In the genomic region with DNA sequence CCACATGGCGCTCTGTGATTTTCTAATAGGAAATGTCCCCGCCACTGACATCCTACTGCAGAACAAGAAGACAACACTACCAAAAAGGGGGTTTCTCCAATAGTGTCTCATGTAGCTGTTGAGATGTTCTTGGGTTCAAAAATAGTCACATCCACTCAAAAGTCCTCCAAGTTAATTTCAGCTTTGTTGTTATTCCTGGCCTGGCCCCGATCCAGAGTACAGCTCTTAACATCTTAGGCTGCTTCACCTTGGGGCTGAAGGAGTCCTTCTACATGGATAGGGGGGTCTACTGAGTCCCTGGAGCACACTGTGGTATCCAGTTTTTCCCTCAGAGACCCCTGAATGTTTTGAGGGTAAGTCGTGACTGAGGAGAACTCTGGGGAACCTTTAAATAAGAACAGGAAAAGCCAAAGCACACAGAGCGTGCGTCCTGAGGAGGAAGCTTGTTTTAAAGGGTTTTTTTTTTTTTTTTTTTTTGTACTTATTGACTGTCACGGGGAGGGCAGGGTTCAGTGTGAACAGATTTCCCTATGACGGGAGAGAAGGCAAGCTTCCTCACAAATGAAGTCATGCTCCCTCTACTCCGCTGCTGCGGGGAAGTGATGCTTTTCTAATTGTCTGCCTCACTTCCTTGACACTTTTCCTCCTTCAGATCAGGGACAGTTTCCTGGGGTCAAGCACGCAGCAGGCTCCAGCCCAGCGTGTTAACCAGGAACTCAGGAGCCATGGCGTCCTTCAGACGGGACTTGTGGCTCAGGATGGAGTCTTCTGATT, we compare ENCODE assay signal across 12 mouse cellular contexts. TPM values are rescaled to one million over a fixed set of nuclear protein-coding genes. Genes with fewer than 3 reads are reported as not detected.
A peak's percentile ranks its signal among the peaks of the same experiment; 100 is the strongest.
DNase-seq lines count a peak whose midpoint lies in the region; ATAC-seq and TF ChIP-seq lines count a peak whose summit lies in the region.
"Had no signal": no experiment of that assay in that cellular context is flagged by ENCODE, and none has a peak within 500 bp of the region (broad histone marks: within the 10 kb centered on the region; RNA-seq: fewer than 3 reads in every experiment).

No protein-coding gene starts in this region.

- WGBS in liver, adult 2 months: 60% methylated on average over 14 of the region's 14 CpGs
- 53% methylated on average over 14 of the region's 14 CpGs for WGBS in liver, embryonic 11.5 days

- no peak overlapping the region for H3K4me3 ChIP-seq in liver, adult 2 months (ENCODE audit: insufficient read depth, low read depth, low read length)
- no peak overlapping the region for H3K4me3 ChIP-seq in liver, embryonic 11.5 days (ENCODE audit: low read depth, low read length)
- no peak overlapping the region for H3K4me3 ChIP-seq in myocyte
- H3K4me3 ChIP-seq: erythroblast, embryonic 14.5 days; liver, embryonic 15.5 days; neural tube, embryonic 12.5 days had no signal

- H3K9me3 ChIP-seq in liver, embryonic 11.5 days (ENCODE audit: control insufficient read depth, low read length): no peaks in the 10 kb centered on the region
- H3K9me3 ChIP-seq: liver, embryonic 15.5 days; neural tube, embryonic 12.5 days had no signal

- H3K27ac ChIP-seq in liver, adult 2 months (replicated peaks; ENCODE audit: insufficient read depth, low read depth, low read length): no peak overlapping the region
- no peak overlapping the region for H3K27ac ChIP-seq in liver, embryonic 11.5 days (ENCODE audit: low read depth, low read length)
- H3K27ac ChIP-seq: liver, embryonic 15.5 days; neural tube, embryonic 12.5 days had no signal

- TF ChIP-seq CTCF in liver, adult 2 months (IDR thresholded peaks at IDR 0.05; ENCODE audit: low read depth, low read length): no peak

- H3K4me1 ChIP-seq in liver, adult 2 months (ENCODE audit: control insufficient read depth, insufficient read depth, low read length): no peaks in the 10 kb centered on the region
- H3K4me1 ChIP-seq in liver, embryonic 11.5 days (replicated peaks; ENCODE audit: control insufficient read depth, insufficient read depth, low read length): peaks cover 3% of the 10 kb centered on the region; the same call in 1 of the 2 replicates
- H3K4me1 ChIP-seq: liver, embryonic 15.5 days; neural tube, embryonic 12.5 days had no signal

- no peak for TF ChIP-seq POLR2A in liver, adult 2 months (IDR thresholded peaks at IDR 0.05; ENCODE audit: extremely low read depth, insufficient read depth, low read length)
- no peak for TF ChIP-seq POLR2A in myocyte (IDR thresholded peaks at IDR 0.05; ENCODE audit: insufficient read length, low read depth)

- intact Hi-C loops in heart, postnatal 14 days (cut with DNase I): loop anchor here (2.0 kb wide), 1 partner anchor 45 kb away; a partner anchor contains a TSS

- no peak overlapping the region for H3ac ChIP-seq in myocyte (ENCODE audit: control insufficient read depth, insufficient read length)

- no peak for ATAC-seq in liver, embryonic 11.5 days (replicated peaks; ENCODE audit: low FRiP score)

- peak; percentile 13 for DNase-seq in liver, adult 2 months (ENCODE audit: extremely low read depth, low read depth, low spot score)
- no peak for DNase-seq in liver, embryonic 11.5 days (ENCODE audit: low spot score)
- DNase-seq in heart, postnatal 14 days: peak; percentile 57 to 62
- peak; percentile 53 to 58 for DNase-seq in kidney, postnatal 36 days
- no peak for DNase-seq in cerebellum, postnatal 36 days
- DNase-seq in natural killer cell, adult 2 months (ENCODE audit: low spot score in 2 of 2): no peak
- DNase-seq in cerebellum, adult 8-10 months: no peak
- DNase-seq: cerebellum, adult 18-20 months had no signal

- no peaks in the 10 kb centered on the region for H3K36me3 ChIP-seq in liver, adult 2 months (ENCODE audit: control insufficient read depth, insufficient read depth, low read length)
- no peaks in the 10 kb centered on the region for H3K36me3 ChIP-seq in liver, embryonic 11.5 days (ENCODE audit: control insufficient read depth, insufficient read depth, low read length)
- H3K36me3 ChIP-seq in myocyte (ENCODE audit: control insufficient read depth, insufficient read depth): no peaks in the 10 kb centered on the region
- H3K36me3 ChIP-seq: liver, embryonic 15.5 days; neural tube, embryonic 12.5 days had no signal

- H3K79me2 ChIP-seq in liver, adult 2 months (ENCODE audit: control insufficient read depth, insufficient read depth, low read length): no peaks in the 10 kb centered on the region
- no peaks in the 10 kb centered on the region for H3K79me2 ChIP-seq in myocyte (ENCODE audit: control insufficient read depth, insufficient read depth)

- no peak overlapping the region for H3K4me2 ChIP-seq in liver, embryonic 11.5 days
- H3K4me2 ChIP-seq in myocyte (ENCODE audit: low read depth): peak overlapping the region; percentile 52
- H3K4me2 ChIP-seq: liver, embryonic 15.5 days; neural tube, embryonic 12.5 days had no signal

- H3K9ac ChIP-seq in liver, adult 2 months (ENCODE audit: low read depth, low read length): no peak overlapping the region
- no peak overlapping the region for H3K9ac ChIP-seq in liver, embryonic 11.5 days (ENCODE audit: low read depth, low read length)
- H3K9ac ChIP-seq: liver, embryonic 15.5 days; neural tube, embryonic 12.5 days had no signal

- H3K27me3 ChIP-seq in liver, adult 2 months (ENCODE audit: control insufficient read depth, insufficient read depth, low read length): no peaks in the 10 kb centered on the region
- H3K27me3 ChIP-seq in liver, embryonic 11.5 days (replicated peaks; ENCODE audit: control insufficient read depth, insufficient read depth, low read length): no peaks in the 10 kb centered on the region
- H3K27me3 ChIP-seq in myocyte (ENCODE audit: control insufficient read depth, insufficient read depth, insufficient read length): no peaks in the 10 kb centered on the region
- H3K27me3 ChIP-seq: liver, embryonic 15.5 days; neural tube, embryonic 12.5 days had no signal

TF ChIP-seq in myocyte, 11 proteins besides CTCF, POLR2A, EP300 and RAD21:
- TF ChIP-seq TCF12 (IDR thresholded peaks at IDR 0.05; ENCODE audit: insufficient read depth, poor library complexity, severe bottlenecking) (no peak), SRF (IDR thresholded peaks at IDR 0.05; ENCODE audit: control insufficient read depth, insufficient read length, low read depth) (no peak), USF1 (IDR thresholded peaks at IDR 0.05; ENCODE audit: low read depth) (no peak), MYOD1 (IDR thresholded peaks at IDR 0.05; ENCODE audit: control insufficient read depth in 1 of 3, insufficient read length in 2 of 3, low read depth in 2 of 3) (no peak), MYOG (IDR thresholded peaks at IDR 0.05; ENCODE audit: control insufficient read depth in 1 of 3, insufficient read depth in 1 of 3, insufficient read length in 2 of 3, low read depth in 2 of 3) (no peak), POLR2AphosphoS2 (IDR thresholded peaks at IDR 0.05; ENCODE audit: insufficient read length, low read depth) (no peak), CEBPB (IDR thresholded peaks at IDR 0.05; ENCODE audit: insufficient read depth, poor library complexity, severe bottlenecking) (no peak), TCF3 (IDR thresholded peaks at IDR 0.05; ENCODE audit: insufficient read length, low read depth) (no peak), MAX (IDR thresholded peaks at IDR 0.05; ENCODE audit: low read depth) (no peak), E2F4 (IDR thresholded peaks at IDR 0.05; ENCODE audit: insufficient read depth) (no peak), REST (IDR thresholded peaks at IDR 0.05; ENCODE audit: insufficient read depth, insufficient read length) (no peak)

RNA-seq across cellular contexts. Expression of a gene that starts 44.7 kb away (rescaled TPM):
- 1.9 and 2.1 TPM in 2 replicates for total RNA-seq in liver, adult 2 months (2014; rRNA removed)
- 0.43 and 0.60 TPM in 2 replicates for polyA plus RNA-seq in liver, adult 2 months (2012; rRNA removed)
- 4.0 and 5.7 TPM in 2 replicates for polyA plus RNA-seq in liver, embryonic 11.5 days (2014; fragmentation: Nextera tagmentation; extraction: Ambion mirVana)
- total RNA-seq in heart, postnatal 14 days (2021): 10 to 100 TPM; 37.9 to 39.7 TPM
- polyA plus RNA-seq in myocyte (2012; fragmentation: generic; extraction: Trizol): 0.04 TPM
- polyA plus RNA-seq: erythroblast, embryonic 14.5 days had no signal

Comparison
In these comparisons a context has a peak if more than half of its experiments do, and no peak if none do; other contexts are left out.
1. DNase-seq: peak in liver, adult 2 months (single experiment), heart, postnatal 14 days (2 of 2) and kidney, postnatal 36 days (2 of 2); none in liver, embryonic 11.5 days (single experiment), cerebellum, postnatal 36 days (0 of 2), natural killer cell, adult 2 months (0 of 2) and cerebellum, adult 8-10 months (single experiment).